Mouse (Mus musculus): ENCODE results near the gene Sertad2. TPM values are rescaled to one million over a fixed set of nuclear protein-coding genes. Genes with fewer than 3 reads are reported as not detected.
A peak's percentile ranks its signal among the peaks of the same experiment; 100 is the strongest.

Gene Sertad2
- polyA plus RNA-seq, 2 experiments, result 11.6 to 22.5 TPM

DNA sequence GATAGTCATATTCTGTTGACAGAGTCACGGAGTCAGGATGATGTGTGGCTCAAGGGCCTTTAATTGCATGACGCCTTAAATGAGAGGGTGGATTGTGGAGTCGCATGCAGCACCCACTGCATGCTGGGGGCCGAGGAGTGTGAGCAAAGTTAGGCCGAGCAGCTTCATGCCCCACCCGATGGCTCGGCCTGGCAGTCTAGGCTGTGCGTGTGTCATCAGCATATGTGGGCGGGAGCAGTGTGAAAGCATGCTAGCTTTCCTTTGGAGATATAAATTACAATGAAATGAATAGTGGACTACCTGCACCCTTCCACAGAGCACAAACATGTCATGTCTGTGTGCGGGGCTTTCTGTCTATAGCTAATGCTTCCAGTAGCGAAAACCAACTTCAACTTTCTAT is 65.4 kb downstream of the Sertad2 start:
- Histone ChIP-seq H3K4me3 (ENCODE audit: insufficient read depth in 1 of 2, low read depth in 2 of 2, low read length in 2 of 2) (no peak overlapping the region), H3K27ac (no peak overlapping the region), H3K4me1 (replicated peaks; ENCODE audit: control insufficient read depth in 2 of 2, insufficient read depth in 2 of 2, low read length in 1 of 2) (0 out of 4 replicates have a peak, but pooled peaks cover 0 to 2% of the 10 kb centered on the region in 2 experiments), H3K9me3 (ENCODE audit: control insufficient read depth, low read length) (no peaks in the 10 kb centered on the region), H3K36me3 (replicated peaks; ENCODE audit: control insufficient read depth, insufficient read depth, low read depth) (no peaks in the 10 kb centered on the region), H3K9ac (replicated peaks) (no peak overlapping the region), H3K4me2 (ENCODE audit: low read depth) (no peak overlapping the region), H3K27me3 (ENCODE audit: control insufficient read depth, insufficient read depth, low read length) (no peaks in the 10 kb centered on the region)
- TF ChIP-seq CTCF (IDR thresholded peaks at IDR 0.05; ENCODE audit: low read depth) (no peak), EP300 (IDR thresholded peaks at IDR 0.05; ENCODE audit: low read depth) (no peak)
- ATAC-seq (ENCODE audit: insufficient read depth) (no peak), DNase-seq (ENCODE audit: low read depth in 3 of 3, low spot score in 3 of 3) (no peak)
- WGBS (ENCODE audit: insufficient replicate concordance), result 57% methylated on average over 11 of the region's 11 CpGs

DNA sequence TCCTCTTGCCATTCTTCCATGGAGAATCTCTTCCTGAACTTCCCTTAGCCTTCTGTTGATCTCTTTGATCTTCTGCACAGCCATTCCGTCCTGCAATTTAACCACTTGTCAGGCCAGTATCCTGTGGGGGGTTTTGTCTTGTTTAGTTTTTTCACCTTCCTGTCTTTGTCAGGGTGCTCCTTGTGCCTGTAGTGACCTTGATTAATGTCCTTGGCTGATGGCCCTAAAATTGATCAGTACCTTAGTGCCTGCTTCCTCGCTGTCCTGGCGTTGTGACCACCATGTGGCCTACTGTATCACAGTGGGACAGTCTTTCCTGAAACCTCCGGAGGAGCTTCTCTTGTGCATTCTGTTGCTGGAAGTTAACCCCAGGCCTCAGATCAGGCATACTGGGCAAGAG is 70.2 kb downstream of the Sertad2 start:
- Histone ChIP-seq H3K4me2 (ENCODE audit: low read depth) (no peak overlapping the region), H3K9ac (replicated peaks) (no peak overlapping the region), H3K27me3 (ENCODE audit: control insufficient read depth, insufficient read depth, low read length) (no peaks in the 10 kb centered on the region), H3K36me3 (replicated peaks; ENCODE audit: control insufficient read depth, insufficient read depth, low read depth) (no peaks in the 10 kb centered on the region), H3K4me3 (ENCODE audit: insufficient read depth in 1 of 2, low read depth in 2 of 2, low read length in 2 of 2) (no peak overlapping the region), H3K4me1 (replicated peaks; ENCODE audit: control insufficient read depth in 2 of 2, insufficient read depth in 2 of 2, low read length in 1 of 2) (peaks cover 0 to 3% of the 10 kb centered on the region in 2 experiments; a peak in 2 of 4 replicates), H3K9me3 (ENCODE audit: control insufficient read depth, low read length) (no peaks in the 10 kb centered on the region), H3K27ac (no peak overlapping the region)
- TF ChIP-seq CTCF (IDR thresholded peaks at IDR 0.05; ENCODE audit: low read depth), result no peak
- TF ChIP-seq EP300 (IDR thresholded peaks at IDR 0.05; ENCODE audit: low read depth), result no peak
- ATAC-seq (ENCODE audit: insufficient read depth) (no peak), DNase-seq (ENCODE audit: low read depth in 3 of 3, low spot score in 3 of 3) (no peak)
- 56% methylated on average over 4 of the region's 4 CpGs for WGBS (ENCODE audit: insufficient replicate concordance)

DNA sequence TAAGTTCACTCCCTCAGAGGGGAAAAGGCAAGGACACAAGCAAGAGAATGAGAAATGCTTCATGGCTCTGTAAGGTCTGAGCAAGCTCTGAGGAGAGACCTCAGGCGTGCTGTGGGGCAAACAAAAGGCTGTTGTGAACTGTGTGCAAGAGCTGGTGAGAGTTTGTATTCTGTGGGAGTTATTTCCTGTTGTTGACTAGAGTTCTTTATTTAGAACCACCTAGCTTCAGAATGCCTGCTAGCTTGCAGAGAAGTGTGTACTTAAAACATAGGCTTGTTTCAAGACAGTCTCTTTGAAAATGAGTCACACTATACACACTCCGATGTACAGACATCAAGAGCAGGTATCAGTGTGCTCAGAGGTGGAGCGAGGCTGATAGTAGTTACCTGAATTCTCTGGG is 73.0 kb downstream of the Sertad2 start:
- Histone ChIP-seq H3K4me1 (replicated peaks; ENCODE audit: control insufficient read depth in 2 of 2, insufficient read depth in 2 of 2, low read length in 1 of 2) (peaks cover 0 to 3% of the 10 kb centered on the region in 2 experiments; a peak in 2 of 4 replicates), H3K9ac (replicated peaks) (no peak overlapping the region), H3K36me3 (replicated peaks; ENCODE audit: control insufficient read depth, insufficient read depth, low read depth) (no peaks in the 10 kb centered on the region), H3K4me3 (ENCODE audit: insufficient read depth in 1 of 2, low read depth in 2 of 2, low read length in 2 of 2) (no peak overlapping the region), H3K27me3 (ENCODE audit: control insufficient read depth, insufficient read depth, low read length) (no peaks in the 10 kb centered on the region), H3K9me3 (ENCODE audit: control insufficient read depth, low read length) (no peaks in the 10 kb centered on the region), H3K27ac (no peak overlapping the region), H3K4me2 (ENCODE audit: low read depth) (no peak overlapping the region)
- no peak for TF ChIP-seq EP300 (IDR thresholded peaks at IDR 0.05; ENCODE audit: low read depth)
- no peak for TF ChIP-seq CTCF (IDR thresholded peaks at IDR 0.05; ENCODE audit: low read depth)
- DNase-seq (ENCODE audit: low read depth in 3 of 3, low spot score in 3 of 3) (no peak), ATAC-seq (ENCODE audit: insufficient read depth) (no peak)
- 45% methylated on average over 3 of the region's 3 CpGs for WGBS (ENCODE audit: insufficient replicate concordance)

DNA sequence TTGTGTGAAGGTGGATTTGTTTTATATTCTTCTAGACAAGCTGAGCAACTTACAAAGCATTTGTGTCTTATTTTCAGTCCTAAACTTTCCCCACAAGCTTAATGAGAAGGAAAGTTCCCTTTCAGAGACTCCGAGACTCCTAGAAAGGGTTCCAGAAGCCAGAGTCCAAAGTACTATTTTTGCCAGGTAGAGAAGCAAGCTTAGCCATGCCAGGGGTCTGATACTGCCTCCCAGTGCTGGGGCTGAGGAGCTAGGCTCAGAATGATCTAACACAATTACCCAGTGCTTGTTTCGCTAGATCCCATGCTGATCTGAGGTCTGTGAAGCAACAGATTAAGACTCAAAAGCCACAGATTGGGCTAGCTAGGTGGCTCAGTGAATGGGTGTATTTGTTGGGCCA is 84.1 kb downstream of the Sertad2 start:
- ATAC-seq (ENCODE audit: insufficient read depth), result no peak
- Histone ChIP-seq H3K4me1 (replicated peaks; ENCODE audit: control insufficient read depth in 2 of 2, insufficient read depth in 2 of 2, low read length in 1 of 2) (peaks cover 6 to 8% of the 10 kb centered on the region in 2 experiments; a peak in 3 of 4 replicates), H3K27me3 (ENCODE audit: control insufficient read depth, insufficient read depth, low read length) (no peaks in the 10 kb centered on the region), H3K4me3 (ENCODE audit: insufficient read depth in 1 of 2, low read depth in 2 of 2, low read length in 2 of 2) (no peak overlapping the region), H3K4me2 (ENCODE audit: low read depth) (no peak overlapping the region), H3K27ac (no peak overlapping the region), H3K9ac (replicated peaks) (no peak overlapping the region), H3K9me3 (ENCODE audit: control insufficient read depth, low read length) (no peaks in the 10 kb centered on the region), H3K36me3 (replicated peaks; ENCODE audit: control insufficient read depth, insufficient read depth, low read depth) (no peaks in the 10 kb centered on the region)
- TF ChIP-seq CTCF (IDR thresholded peaks at IDR 0.05; ENCODE audit: low read depth), result no peak
- TF ChIP-seq EP300 (IDR thresholded peaks at IDR 0.05; ENCODE audit: low read depth), result no peak
- no peak for DNase-seq (ENCODE audit: low read depth in 3 of 3, low spot score in 3 of 3)
- 59% methylated on average over 2 of the region's 2 CpGs for WGBS (ENCODE audit: insufficient replicate concordance)

DNA sequence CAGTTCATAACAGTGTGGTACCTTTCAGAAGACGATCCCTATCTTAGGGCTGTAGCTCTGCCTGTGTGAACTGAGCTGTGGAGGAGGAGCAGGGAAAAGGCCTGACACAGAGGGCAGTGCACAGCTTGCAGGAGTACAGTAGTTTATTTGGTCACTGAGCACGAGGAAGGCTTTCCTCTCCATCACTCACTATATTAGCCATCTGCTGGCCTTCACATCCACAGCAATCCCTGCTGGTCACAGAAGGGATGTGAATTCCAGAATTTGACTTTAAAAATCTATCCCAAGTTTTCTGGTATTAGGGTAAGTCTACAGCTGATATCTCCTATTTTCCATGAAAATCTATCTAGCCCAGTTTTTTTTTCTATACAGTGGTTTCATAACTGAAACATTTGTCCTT is 85.2 kb downstream of the Sertad2 start:
- 55% methylated on average over 2 of the region's 2 CpGs for WGBS (ENCODE audit: insufficient replicate concordance)
- Histone ChIP-seq H3K27me3 (ENCODE audit: control insufficient read depth, insufficient read depth, low read length) (no peaks in the 10 kb centered on the region), H3K4me3 (ENCODE audit: insufficient read depth in 1 of 2, low read depth in 2 of 2, low read length in 2 of 2) (no peak overlapping the region), H3K9ac (replicated peaks) (no peak overlapping the region), H3K4me2 (ENCODE audit: low read depth) (no peak overlapping the region), H3K4me1 (replicated peaks; ENCODE audit: control insufficient read depth in 2 of 2, insufficient read depth in 2 of 2, low read length in 1 of 2) (peaks cover 6 to 10% of the 10 kb centered on the region in 2 experiments; a peak in 3 of 4 replicates), H3K36me3 (replicated peaks; ENCODE audit: control insufficient read depth, insufficient read depth, low read depth) (no peaks in the 10 kb centered on the region), H3K27ac (no peak overlapping the region), H3K9me3 (ENCODE audit: control insufficient read depth, low read length) (no peaks in the 10 kb centered on the region)
- ATAC-seq (ENCODE audit: insufficient read depth) (no peak), DNase-seq (ENCODE audit: low read depth in 3 of 3, low spot score in 3 of 3) (no peak)
- 0 out of 2 replicates have a peak, but pooled peaks have one; percentile 7 for TF ChIP-seq CTCF (IDR thresholded peaks at IDR 0.05; ENCODE audit: low read depth)
- TF ChIP-seq EP300 (IDR thresholded peaks at IDR 0.05; ENCODE audit: low read depth), result no peak
